Mouse (Mus musculus): ENCODE results near the gene Dhfr. TPM values are rescaled to one million over a fixed set of nuclear protein-coding genes. Genes with fewer than 3 reads are reported as not detected.
A peak's percentile ranks its signal among the peaks of the same experiment; 100 is the strongest.

The Dhfr gene
- polyA plus RNA-seq, 1 experiment from 2014 or later, result 16.5 TPM

DNA sequence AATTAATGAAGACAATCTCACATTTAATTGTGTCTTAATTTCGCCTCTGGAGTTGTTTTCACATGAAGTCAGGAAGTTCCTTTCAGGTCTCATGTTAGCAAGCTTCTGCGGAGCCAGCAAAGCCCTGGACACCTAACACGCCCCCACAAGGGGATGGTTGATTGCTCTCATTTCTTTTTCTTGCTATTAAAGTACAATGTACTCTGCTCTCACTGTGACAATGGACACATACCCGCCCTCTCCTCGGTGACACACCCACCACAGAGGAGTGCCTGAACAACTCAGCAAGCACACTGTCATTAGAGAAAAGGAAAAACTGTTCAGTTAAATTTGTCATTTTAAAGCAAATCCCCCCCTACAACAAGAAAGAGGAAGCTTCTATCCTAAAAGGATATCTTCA, 8.2 kb upstream of the Dhfr start:
- no peaks in the 10 kb centered on the region for H3K27me3 ChIP-seq (ENCODE audit: insufficient read depth, low read length)
- DNase-seq (ENCODE audit: low spot score) (peak; percentile 40), ATAC-seq (replicated peaks; ENCODE audit: low FRiP score, low read depth) (peak; percentile 29; the same call in 1 of the 2 replicates)
- 54% methylated on average over 5 of the region's 5 CpGs for WGBS
- peaks cover 17% of the 10 kb centered on the region for H3K36me3 ChIP-seq (ENCODE audit: insufficient read depth, low read length)
- H3K4me3 ChIP-seq (replicated peaks; ENCODE audit: low read depth, low read length), result no peak overlapping the region
- H3K4me2 ChIP-seq (ENCODE audit: low read length), result no peak overlapping the region
- no peak overlapping the region for H3K9ac ChIP-seq (ENCODE audit: low read depth, low read length)
- no peak overlapping the region for H3K27ac ChIP-seq
- no peaks in the 10 kb centered on the region for H3K9me3 ChIP-seq (replicated peaks; ENCODE audit: low read length)
- TF ChIP-seq CTCF (IDR thresholded peaks at IDR 0.05; ENCODE audit: low read depth), result no peak
- no peaks in the 10 kb centered on the region for H3K4me1 ChIP-seq (replicated peaks; ENCODE audit: insufficient read depth, low read length)

- Histone ChIP-seq H3K4me2 (ENCODE audit: low read length) (no peak overlapping the region), H3K27ac (no peak overlapping the region), H3K4me1 (replicated peaks; ENCODE audit: insufficient read depth, low read length) (peaks cover 12% of the 10 kb centered on the region; the same call in 1 of the 2 replicates), H3K9ac (ENCODE audit: low read depth, low read length) (no peak overlapping the region), H3K27me3 (ENCODE audit: insufficient read depth, low read length) (no peaks in the 10 kb centered on the region), H3K4me3 (replicated peaks; ENCODE audit: low read depth, low read length) (no peak overlapping the region), H3K36me3 (ENCODE audit: insufficient read depth, low read length) (peaks cover 7% of the 10 kb centered on the region; the same call in 1 of the 2 replicates), H3K9me3 (replicated peaks; ENCODE audit: low read length) (no peaks in the 10 kb centered on the region)
- ATAC-seq (replicated peaks; ENCODE audit: low FRiP score, low read depth), result no peak
- no peak for TF ChIP-seq CTCF (IDR thresholded peaks at IDR 0.05; ENCODE audit: low read depth)
- WGBS, result 82% methylated on average over 6 of the region's 6 CpGs
- no peak for DNase-seq (ENCODE audit: low spot score)
Observed at GRCm38 (mm10) chr13:92351100-92351499, 3.4 kb upstream of the Dhfr start.

DNA sequence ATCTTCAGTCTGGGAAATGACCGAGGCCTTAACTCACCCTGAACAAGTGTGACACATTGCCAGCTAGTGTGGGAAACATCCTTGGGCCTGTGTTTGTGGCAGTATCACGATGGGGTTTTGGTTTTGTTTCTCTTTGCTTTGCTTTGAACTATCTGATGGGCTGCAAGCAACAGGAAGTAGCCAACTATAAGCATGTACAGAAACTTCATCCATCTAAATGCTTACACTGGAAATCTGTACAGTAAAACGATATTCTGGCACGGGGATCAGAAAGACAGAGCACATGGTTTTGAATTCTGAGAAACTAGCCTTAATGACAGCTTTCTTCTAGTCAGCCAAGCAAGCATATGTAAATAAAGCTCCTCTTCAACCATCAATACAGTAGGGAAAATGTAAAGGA, 570 bp upstream of the Dhfr start:
- H3K36me3 ChIP-seq (ENCODE audit: insufficient read depth, low read length), result no peaks in the 10 kb centered on the region
- peak overlapping the region; percentile 55; the same call in 1 of the 2 replicates for H3K27ac ChIP-seq
- peak overlapping the region; percentile 70 for H3K4me2 ChIP-seq (ENCODE audit: low read length)
- peak overlapping the region; percentile 46; the same call in 1 of the 2 replicates for H3K9ac ChIP-seq (ENCODE audit: low read depth, low read length)
- WGBS, result 7% methylated on average over 4 of the region's 4 CpGs
- H3K27me3 ChIP-seq (ENCODE audit: insufficient read depth, low read length), result no peaks in the 10 kb centered on the region
- DNase-seq (ENCODE audit: low spot score) (no peak), ATAC-seq (replicated peaks; ENCODE audit: low FRiP score, low read depth) (no peak)
- H3K4me1 ChIP-seq (replicated peaks; ENCODE audit: insufficient read depth, low read length), result peaks cover 12% of the 10 kb centered on the region; the same call in 1 of the 2 replicates
- H3K9me3 ChIP-seq (replicated peaks; ENCODE audit: low read length), result no peaks in the 10 kb centered on the region
- peak overlapping the region; percentile 77 for H3K4me3 ChIP-seq (replicated peaks; ENCODE audit: low read depth, low read length)
- no peak for TF ChIP-seq CTCF (IDR thresholded peaks at IDR 0.05; ENCODE audit: low read depth)

GRCm38 (mm10) chr13:92355272-92355643, 732 bp downstream of the Dhfr start:
- Histone ChIP-seq H3K9me3 (replicated peaks; ENCODE audit: low read length) (no peaks in the 10 kb centered on the region), H3K4me2 (ENCODE audit: low read length) (peak overlapping the region; percentile 97), H3K9ac (ENCODE audit: low read depth, low read length) (peak overlapping the region; percentile 82), H3K4me3 (replicated peaks; ENCODE audit: low read depth, low read length) (peak overlapping the region; percentile 77), H3K36me3 (ENCODE audit: insufficient read depth, low read length) (no peaks in the 10 kb centered on the region), H3K4me1 (replicated peaks; ENCODE audit: insufficient read depth, low read length) (peaks cover 12% of the 10 kb centered on the region; the same call in 1 of the 2 replicates), H3K27ac (peak overlapping the region; percentile 94), H3K27me3 (ENCODE audit: insufficient read depth, low read length) (no peaks in the 10 kb centered on the region)
- DNase-seq (ENCODE audit: low spot score) (peak; percentile 32), ATAC-seq (replicated peaks; ENCODE audit: low FRiP score, low read depth) (peak; percentile 43)
- no peak for TF ChIP-seq CTCF (IDR thresholded peaks at IDR 0.05; ENCODE audit: low read depth)
- under 1% methylated on average over 24 of the region's 24 CpGs for WGBS

GRCm38 (mm10) chr13:92356376-92356775, 1.9 kb downstream of the Dhfr start:
- TF ChIP-seq CTCF (IDR thresholded peaks at IDR 0.05; ENCODE audit: low read depth), result no peak
- H3K9me3 ChIP-seq (replicated peaks; ENCODE audit: low read length), result no peaks in the 10 kb centered on the region
- no peak overlapping the region for H3K4me3 ChIP-seq (replicated peaks; ENCODE audit: low read depth, low read length)
- H3K27me3 ChIP-seq (ENCODE audit: insufficient read depth, low read length), result no peaks in the 10 kb centered on the region
- H3K4me2 ChIP-seq (ENCODE audit: low read length), result peak overlapping the region; percentile 97; the same call in 1 of the 2 replicates
- H3K36me3 ChIP-seq (ENCODE audit: insufficient read depth, low read length), result no peaks in the 10 kb centered on the region
- H3K27ac ChIP-seq, result no peak overlapping the region
- WGBS, result 72% methylated on average over 7 of the region's 7 CpGs
- DNase-seq (ENCODE audit: low spot score), result no peak
- no peak for ATAC-seq (replicated peaks; ENCODE audit: low FRiP score, low read depth)
- H3K9ac ChIP-seq (ENCODE audit: low read depth, low read length), result no peak overlapping the region
- peaks cover 12% of the 10 kb centered on the region; the same call in 1 of the 2 replicates for H3K4me1 ChIP-seq (replicated peaks; ENCODE audit: insufficient read depth, low read length)

DNA sequence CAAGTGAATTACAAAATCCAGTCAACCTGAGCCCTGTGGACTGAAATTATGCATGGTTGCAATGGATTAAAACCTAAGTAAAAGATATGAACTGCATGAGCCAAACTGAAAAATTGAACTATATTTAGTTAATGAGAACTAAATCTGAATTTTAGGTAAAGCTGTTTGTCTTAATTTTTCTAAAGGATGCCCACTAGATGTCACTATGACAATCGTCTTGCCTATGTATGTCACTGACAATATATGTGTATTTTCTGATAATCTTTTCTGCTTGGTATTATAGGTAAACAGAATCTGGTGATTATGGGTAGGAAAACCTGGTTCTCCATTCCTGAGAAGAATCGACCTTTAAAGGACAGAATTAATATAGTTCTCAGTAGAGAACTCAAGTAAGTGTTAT, 3.1 kb downstream of the Dhfr start:
- DNase-seq (ENCODE audit: low spot score) (peak; percentile 45), ATAC-seq (replicated peaks; ENCODE audit: low FRiP score, low read depth) (no peak)
- Histone ChIP-seq H3K4me1 (replicated peaks; ENCODE audit: insufficient read depth, low read length) (peaks cover 12% of the 10 kb centered on the region; the same call in 1 of the 2 replicates), H3K9me3 (replicated peaks; ENCODE audit: low read length) (no peaks in the 10 kb centered on the region), H3K27me3 (ENCODE audit: insufficient read depth, low read length) (no peaks in the 10 kb centered on the region), H3K27ac (no peak overlapping the region), H3K4me3 (replicated peaks; ENCODE audit: low read depth, low read length) (no peak overlapping the region), H3K9ac (ENCODE audit: low read depth, low read length) (no peak overlapping the region), H3K36me3 (ENCODE audit: insufficient read depth, low read length) (no peaks in the 10 kb centered on the region), H3K4me2 (ENCODE audit: low read length) (no peak overlapping the region)
- WGBS, result 53% methylated on average over 2 of the region's 2 CpGs
- TF ChIP-seq CTCF (IDR thresholded peaks at IDR 0.05; ENCODE audit: low read depth), result peak; percentile 59

GRCm38 (mm10) chr13:92361609-92362008, 7.1 kb downstream of the Dhfr start:
- ATAC-seq (replicated peaks; ENCODE audit: low FRiP score, low read depth) (no peak), DNase-seq (ENCODE audit: low spot score) (no peak)
- no peaks in the 10 kb centered on the region for H3K9me3 ChIP-seq (replicated peaks; ENCODE audit: low read length)
- WGBS, result 82% methylated on average over 2 of the region's 2 CpGs
- H3K4me2 ChIP-seq (ENCODE audit: low read length), result no peak overlapping the region
- TF ChIP-seq CTCF (IDR thresholded peaks at IDR 0.05; ENCODE audit: low read depth), result no peak
- no peak overlapping the region for H3K4me3 ChIP-seq (replicated peaks; ENCODE audit: low read depth, low read length)
- H3K36me3 ChIP-seq (ENCODE audit: insufficient read depth, low read length), result no peaks in the 10 kb centered on the region
- H3K27ac ChIP-seq, result no peak overlapping the region
- H3K27me3 ChIP-seq (ENCODE audit: insufficient read depth, low read length), result no peaks in the 10 kb centered on the region
- no peak overlapping the region for H3K9ac ChIP-seq (ENCODE audit: low read depth, low read length)
- no peaks in the 10 kb centered on the region for H3K4me1 ChIP-seq (replicated peaks; ENCODE audit: insufficient read depth, low read length)

Data from kidney, postnatal 0 days (tissue).